Mouse (Mus musculus): ENCODE data around the gene Klhl5. TPM values are rescaled to one million over a fixed set of nuclear protein-coding genes. Genes with fewer than 3 reads are reported as not detected.

Gene Klhl5
- polyA plus RNA-seq, 2 experiments: 20.4 to 27.4 TPM

DNA sequence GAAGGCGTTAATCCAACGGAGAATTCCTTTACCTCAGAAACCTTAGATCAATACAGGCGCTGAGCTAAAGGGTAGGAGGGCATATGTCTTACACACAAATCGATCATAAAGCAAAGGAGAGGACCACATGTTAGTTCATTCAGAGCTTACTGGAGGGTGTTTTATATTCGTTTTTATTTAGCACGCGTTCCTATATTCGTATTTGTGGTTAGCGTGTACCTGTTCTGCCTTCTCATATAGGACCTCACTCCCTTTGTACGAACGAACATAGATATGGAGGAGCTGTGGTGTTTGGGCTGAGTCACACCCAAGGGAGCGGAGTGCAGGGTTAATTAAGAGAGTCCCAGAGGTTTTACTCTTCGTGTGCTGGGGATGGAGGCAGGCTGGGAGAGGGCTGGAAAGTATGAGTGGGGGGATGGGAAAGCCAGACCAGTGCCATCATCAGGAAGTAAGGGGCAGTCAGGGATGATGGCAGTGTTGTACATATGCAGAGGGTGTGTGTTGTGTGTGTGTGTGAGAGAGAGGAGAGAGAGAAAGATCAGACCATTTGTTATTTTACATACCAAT, 68.7 kb downstream of the Klhl5 start:
- Histone ChIP-seq H3K9me3 (ENCODE audit: control insufficient read depth, low read length) (no peaks in the 10 kb centered on the region), H3K27me3 (ENCODE audit: control insufficient read depth, insufficient read depth, low read length) (no peaks in the 10 kb centered on the region), H3K9ac (ENCODE audit: low read depth, low read length, severe bottlenecking) (no peak overlapping the region), H3K4me3 (replicated peaks; ENCODE audit: low read length) (no peak overlapping the region), H3K36me3 (ENCODE audit: control insufficient read depth, insufficient read depth, low read length) (no peaks in the 10 kb centered on the region), H3K4me2 (replicated peaks; ENCODE audit: low read depth, low read length, severe bottlenecking) (0 out of 2 replicates have a peak overlapping the region, but pooled peaks have one; percentile 18), H3K4me1 (ENCODE audit: control insufficient read depth, insufficient read depth, low read length) (peaks cover 26% of the 10 kb centered on the region), H3K27ac (replicated peaks; ENCODE audit: low read depth, low read length) (no peak overlapping the region)
- no peak for TF ChIP-seq POLR2A (IDR thresholded peaks at IDR 0.05; ENCODE audit: borderline replicate concordance, extremely low read depth, insufficient read depth, insufficient read length)
- DNase-seq (ENCODE audit: low spot score): no peak
- ATAC-seq (ENCODE audit: low FRiP score, low read depth): no peak
- 60% methylated on average over 13 of the region's 13 CpGs for WGBS

DNA sequence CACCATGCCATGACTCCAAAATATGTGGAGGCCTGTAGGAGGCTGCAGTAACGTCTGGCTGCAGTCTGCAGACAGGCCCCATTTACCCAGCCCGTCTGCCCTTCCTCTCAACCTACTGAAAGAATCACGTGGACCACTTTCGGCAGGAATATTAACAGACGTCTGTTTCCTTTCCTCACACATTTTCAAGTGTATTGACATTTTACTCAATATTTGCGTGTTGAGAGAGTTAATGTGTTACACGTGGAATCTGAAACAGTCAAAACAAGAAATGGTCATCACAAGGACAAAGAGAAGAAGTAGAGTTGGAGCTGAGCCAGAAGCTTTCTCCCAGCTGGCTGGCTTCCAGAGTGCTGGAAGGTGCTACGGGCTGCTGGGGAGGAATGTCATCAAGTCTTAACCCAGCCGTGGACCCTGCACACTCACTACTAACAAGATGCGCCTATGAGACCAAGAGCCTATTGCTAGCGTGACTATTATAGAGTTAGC, 69.7 kb downstream of the Klhl5 start:
- 22% methylated on average over 11 of the region's 11 CpGs for WGBS
- Histone ChIP-seq H3K9ac (ENCODE audit: low read depth, low read length, severe bottlenecking) (no peak overlapping the region), H3K36me3 (ENCODE audit: control insufficient read depth, insufficient read depth, low read length) (no peaks in the 10 kb centered on the region), H3K9me3 (ENCODE audit: control insufficient read depth, low read length) (no peaks in the 10 kb centered on the region), H3K27me3 (ENCODE audit: control insufficient read depth, insufficient read depth, low read length) (no peaks in the 10 kb centered on the region), H3K27ac (replicated peaks; ENCODE audit: low read depth, low read length) (no peak overlapping the region), H3K4me1 (ENCODE audit: control insufficient read depth, insufficient read depth, low read length) (peaks cover 35% of the 10 kb centered on the region), H3K4me2 (replicated peaks; ENCODE audit: low read depth, low read length, severe bottlenecking) (no peak overlapping the region), H3K4me3 (replicated peaks; ENCODE audit: low read length) (no peak overlapping the region)
- no peak for TF ChIP-seq POLR2A (IDR thresholded peaks at IDR 0.05; ENCODE audit: borderline replicate concordance, extremely low read depth, insufficient read depth, insufficient read length)
- ATAC-seq (ENCODE audit: low FRiP score, low read depth) (no peak), DNase-seq (ENCODE audit: low spot score) (peak; percentile 71)

DNA sequence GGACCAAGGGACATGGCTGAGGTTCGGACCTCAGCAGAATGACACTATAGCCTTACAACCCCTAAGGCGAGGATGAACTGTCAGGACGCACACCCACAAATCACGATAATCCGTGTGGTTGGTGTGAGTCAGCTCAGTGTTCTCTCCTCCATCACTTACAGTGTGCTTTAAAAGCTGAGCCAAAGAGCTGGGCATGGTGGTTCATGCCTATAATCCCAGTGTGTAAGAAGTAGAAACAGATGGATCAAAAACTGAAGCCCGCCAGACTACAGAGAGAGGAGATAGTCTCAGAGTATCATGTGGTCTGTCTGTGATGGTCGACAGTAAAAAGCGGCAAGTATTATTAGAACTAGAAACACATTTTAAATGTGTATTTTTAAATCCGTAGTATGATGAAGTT, 71.1 kb downstream of the Klhl5 start:
- Histone ChIP-seq H3K4me2 (replicated peaks; ENCODE audit: low read depth, low read length, severe bottlenecking) (no peak overlapping the region), H3K9me3 (ENCODE audit: control insufficient read depth, low read length) (no peaks in the 10 kb centered on the region), H3K4me1 (ENCODE audit: control insufficient read depth, insufficient read depth, low read length) (peaks cover 35% of the 10 kb centered on the region), H3K36me3 (ENCODE audit: control insufficient read depth, insufficient read depth, low read length) (no peaks in the 10 kb centered on the region), H3K4me3 (replicated peaks; ENCODE audit: low read length) (no peak overlapping the region), H3K9ac (ENCODE audit: low read depth, low read length, severe bottlenecking) (no peak overlapping the region), H3K27ac (replicated peaks; ENCODE audit: low read depth, low read length) (no peak overlapping the region), H3K27me3 (ENCODE audit: control insufficient read depth, insufficient read depth, low read length) (no peaks in the 10 kb centered on the region)
- ATAC-seq (ENCODE audit: low FRiP score, low read depth): no peak
- 82% methylated on average over 9 of the region's 9 CpGs for WGBS
- DNase-seq (ENCODE audit: low spot score): no peak
- no peak for TF ChIP-seq POLR2A (IDR thresholded peaks at IDR 0.05; ENCODE audit: borderline replicate concordance, extremely low read depth, insufficient read depth, insufficient read length)

DNA sequence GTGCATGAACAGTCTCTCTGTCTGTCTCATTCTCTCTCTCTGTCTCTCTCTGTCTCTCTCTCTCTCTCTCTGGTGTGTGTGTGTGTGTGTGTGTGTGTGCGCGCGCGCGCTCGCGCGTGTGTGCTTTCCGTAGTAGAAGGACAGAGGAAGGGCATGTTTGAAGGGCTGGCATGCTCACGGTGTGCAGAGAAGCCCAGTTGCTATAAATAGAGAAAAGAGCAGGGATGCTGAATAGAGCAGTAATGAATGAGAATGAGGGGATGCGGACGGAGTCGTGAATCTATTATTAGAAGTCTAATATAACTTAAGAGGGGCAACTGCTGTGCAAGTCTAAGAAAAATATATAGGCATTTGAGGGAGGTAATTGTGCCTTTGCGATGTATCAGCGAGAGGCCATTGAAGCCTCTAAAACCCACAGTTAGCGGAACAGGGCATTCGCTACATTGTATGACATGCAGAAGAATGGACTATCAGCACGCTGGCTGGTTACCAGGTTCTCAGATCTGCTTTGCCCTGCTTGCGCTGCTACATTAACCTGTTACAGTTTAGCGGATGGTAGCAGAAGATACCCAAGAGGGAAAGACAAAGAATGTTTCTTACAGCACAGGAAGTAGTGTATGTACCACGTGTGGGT, 73.9 kb downstream of the Klhl5 start:
- H3K4me1 ChIP-seq (ENCODE audit: control insufficient read depth, insufficient read depth, low read length): peaks cover 28% of the 10 kb centered on the region
- no peaks in the 10 kb centered on the region for H3K36me3 ChIP-seq (ENCODE audit: control insufficient read depth, insufficient read depth, low read length)
- H3K9me3 ChIP-seq (ENCODE audit: control insufficient read depth, low read length): no peaks in the 10 kb centered on the region
- TF ChIP-seq POLR2A (IDR thresholded peaks at IDR 0.05; ENCODE audit: borderline replicate concordance, extremely low read depth, insufficient read depth, insufficient read length): no peak
- DNase-seq (ENCODE audit: low spot score) (no peak), ATAC-seq (ENCODE audit: low FRiP score, low read depth) (no peak)
- H3K27ac ChIP-seq (replicated peaks; ENCODE audit: low read depth, low read length): no peak overlapping the region
- no peak overlapping the region for H3K4me3 ChIP-seq (replicated peaks; ENCODE audit: low read length)
- H3K9ac ChIP-seq (ENCODE audit: low read depth, low read length, severe bottlenecking): no peak overlapping the region
- WGBS: 60% methylated on average over 21 of the region's 21 CpGs
- no peak overlapping the region for H3K4me2 ChIP-seq (replicated peaks; ENCODE audit: low read depth, low read length, severe bottlenecking)
- H3K27me3 ChIP-seq (ENCODE audit: control insufficient read depth, insufficient read depth, low read length): no peaks in the 10 kb centered on the region

DNA sequence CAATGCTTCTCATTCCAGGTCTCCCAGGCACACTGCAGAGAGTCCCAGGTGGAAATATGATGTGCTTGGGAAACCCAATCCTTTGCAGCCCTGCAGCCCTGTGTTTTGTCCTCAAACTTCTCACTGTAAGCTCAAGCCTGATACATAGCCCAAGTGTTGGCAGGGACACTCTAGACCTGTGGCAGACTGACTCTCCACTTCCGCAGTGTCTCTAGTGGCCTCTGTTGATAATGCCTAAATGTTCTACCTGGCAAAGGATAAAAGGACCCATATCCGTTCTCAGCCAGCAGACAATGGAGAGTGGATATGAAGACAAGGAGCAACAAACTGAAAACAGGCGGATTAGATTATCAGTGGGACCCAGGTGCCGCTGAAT, 74.4 kb downstream of the Klhl5 start:
- Histone ChIP-seq H3K4me3 (replicated peaks; ENCODE audit: low read length) (no peak overlapping the region), H3K27me3 (ENCODE audit: control insufficient read depth, insufficient read depth, low read length) (no peaks in the 10 kb centered on the region), H3K36me3 (ENCODE audit: control insufficient read depth, insufficient read depth, low read length) (no peaks in the 10 kb centered on the region), H3K9me3 (ENCODE audit: control insufficient read depth, low read length) (no peaks in the 10 kb centered on the region), H3K9ac (ENCODE audit: low read depth, low read length, severe bottlenecking) (no peak overlapping the region), H3K4me1 (ENCODE audit: control insufficient read depth, insufficient read depth, low read length) (peaks cover 25% of the 10 kb centered on the region), H3K4me2 (replicated peaks; ENCODE audit: low read depth, low read length, severe bottlenecking) (no peak overlapping the region), H3K27ac (replicated peaks; ENCODE audit: low read depth, low read length) (no peak overlapping the region)
- DNase-seq (ENCODE audit: low spot score) (no peak), ATAC-seq (ENCODE audit: low FRiP score, low read depth) (no peak)
- TF ChIP-seq POLR2A (IDR thresholded peaks at IDR 0.05; ENCODE audit: borderline replicate concordance, extremely low read depth, insufficient read depth, insufficient read length): no peak
- WGBS: 71% methylated on average over 4 of the region's 4 CpGs

Measured in limb, embryonic 14.5 days (tissue).